Comparison of ENCODE assay signal across 8 mouse cellular contexts in genomic region chr13:114895896-114896295, GRCm38 (mm10). TPM values are rescaled to one million over a fixed set of nuclear protein-coding genes. Genes with fewer than 3 reads are reported as not detected.
DNase-seq lines count a peak whose midpoint lies in the region; ATAC-seq and TF ChIP-seq lines count a peak whose summit lies in the region.

No protein-coding gene starts in this region.

- H3K36me3 ChIP-seq in intestine, postnatal 0 days (ENCODE audit: control insufficient read depth, insufficient read depth): peaks cover 3% of the 10 kb centered on the region; the same call in 1 of the 2 replicates
- H3K36me3 ChIP-seq in hindbrain, embryonic 12.5 days: no peaks in the 10 kb centered on the region
- no peaks in the 10 kb centered on the region for H3K36me3 ChIP-seq in forebrain, embryonic 13.5 days (ENCODE audit: poor library complexity, severe bottlenecking)

- DNase-seq in adrenal gland, postnatal 10 days: peak; percentile 30
- peak; percentile 75 for DNase-seq in lung, postnatal 36 days
- DNase-seq in right cerebral cortex, postnatal 14 days: no peak
- DNase-seq in cerebellum, postnatal 36 days: no peak

- no peak overlapping the region for H3K9ac ChIP-seq in intestine, postnatal 0 days (ENCODE audit: low read depth, low read length)
- H3K9ac ChIP-seq in hindbrain, embryonic 12.5 days: no peak overlapping the region
- no peak overlapping the region for H3K9ac ChIP-seq in forebrain, embryonic 13.5 days

- WGBS in intestine, postnatal 0 days: 16% methylated on average over 7 of the region's 7 CpGs
- WGBS in hindbrain, embryonic 12.5 days: 91% methylated on average over 7 of the region's 7 CpGs
- WGBS in forebrain, embryonic 13.5 days: 90% methylated on average over 7 of the region's 7 CpGs

- no peaks in the 10 kb centered on the region for H3K27me3 ChIP-seq in intestine, postnatal 0 days (replicated peaks; ENCODE audit: control insufficient read depth, insufficient read depth, low read length)
- H3K27me3 ChIP-seq in hindbrain, embryonic 12.5 days: no peaks in the 10 kb centered on the region
- no peaks in the 10 kb centered on the region for H3K27me3 ChIP-seq in forebrain, embryonic 13.5 days

- TF ChIP-seq CTCF in intestine, postnatal 0 days (IDR thresholded peaks at IDR 0.05; ENCODE audit: low read depth): no peak

- H3K4me1 ChIP-seq in intestine, postnatal 0 days (replicated peaks; ENCODE audit: control insufficient read depth, insufficient read depth, low read length): peaks cover 8% of the 10 kb centered on the region; the same call in 1 of the 2 replicates
- H3K4me1 ChIP-seq in hindbrain, embryonic 12.5 days: no peaks in the 10 kb centered on the region
- no peaks in the 10 kb centered on the region for H3K4me1 ChIP-seq in forebrain, embryonic 13.5 days

- H3K9me3 ChIP-seq in intestine, postnatal 0 days (ENCODE audit: control insufficient read depth): no peaks in the 10 kb centered on the region
- no peaks in the 10 kb centered on the region for H3K9me3 ChIP-seq in hindbrain, embryonic 12.5 days (replicated peaks)
- H3K9me3 ChIP-seq in forebrain, embryonic 13.5 days (replicated peaks): no peaks in the 10 kb centered on the region

- peak; percentile 93 for ATAC-seq in CD4-positive, CD25-positive, alpha-beta regulatory T cell, adult 4 months
- ATAC-seq in intestine, postnatal 0 days: peak; percentile 68
- no peak for ATAC-seq in hindbrain, embryonic 12.5 days (ENCODE audit: low FRiP score)
- no peak for ATAC-seq in forebrain, embryonic 13.5 days

- no peak overlapping the region for H3K4me2 ChIP-seq in intestine, postnatal 0 days (replicated peaks; ENCODE audit: low read depth)
- H3K4me2 ChIP-seq in hindbrain, embryonic 12.5 days (replicated peaks): no peak overlapping the region
- H3K4me2 ChIP-seq in forebrain, embryonic 13.5 days: no peak overlapping the region

- no peak overlapping the region for H3K4me3 ChIP-seq in intestine, postnatal 0 days (ENCODE audit: low read depth, low read length)
- H3K4me3 ChIP-seq in hindbrain, embryonic 12.5 days: no peak overlapping the region
- H3K4me3 ChIP-seq in forebrain, embryonic 13.5 days: no peak overlapping the region

- peak overlapping the region; percentile 36; the same call in 1 of the 2 replicates for H3K27ac ChIP-seq in intestine, postnatal 0 days (ENCODE audit: low read depth, low read length)
- H3K27ac ChIP-seq in hindbrain, embryonic 12.5 days: no peak overlapping the region
- H3K27ac ChIP-seq in forebrain, embryonic 13.5 days: no peak overlapping the region

RNA-seq across cellular contexts. Expression of gene Itga2, which starts 36.0 kb away (rescaled TPM):
- polyA plus RNA-seq in CD4-positive, CD25-positive, alpha-beta regulatory T cell, adult 4 months (2017; shearing (Covaris generic)): 1 to 10 TPM; 5.8 to 7.8 TPM
- 1 to 10 TPM; 4.4 to 4.7 TPM for total RNA-seq in adrenal gland, postnatal 10 days (2021)
- 4.3 and 4.8 TPM in 2 replicates for polyA plus RNA-seq in intestine, postnatal 0 days (2015; fragmentation: Nextera tagmentation; extraction: Ambion mirVana)
- polyA plus RNA-seq in hindbrain, embryonic 12.5 days (2016; fragmentation: Nextera tagmentation; extraction: Ambion mirVana): 2.0 and 2.9 TPM in 2 replicates
- polyA plus RNA-seq in forebrain, embryonic 13.5 days (2015; fragmentation: Nextera tagmentation; extraction: Ambion mirVana): 1.6 and 1.7 TPM in 2 replicates

Comparison
In these comparisons a context has a peak if more than half of its experiments do, and no peak if none do; other contexts are left out.
1. ATAC-seq: peak in CD4-positive, CD25-positive, alpha-beta regulatory T cell, adult 4 months (single experiment) and intestine, postnatal 0 days (single experiment); none in hindbrain, embryonic 12.5 days (single experiment) and forebrain, embryonic 13.5 days (single experiment).
2. DNase-seq: peak in adrenal gland, postnatal 10 days (single experiment) and lung, postnatal 36 days (single experiment); none in right cerebral cortex, postnatal 14 days (single experiment) and cerebellum, postnatal 36 days (0 of 2).